Comparison of ENCODE assay signal across 8 mouse cellular contexts in genomic region chr6:91683602-91684473, GRCm38 (mm10). TPM values are rescaled to one million over a fixed set of nuclear protein-coding genes. Genes with fewer than 3 reads are reported as not detected.
DNase-seq lines count a peak whose midpoint lies in the region; ATAC-seq and TF ChIP-seq lines count a peak whose summit lies in the region.

TSS of gene Slc6a6 (plus strand) at chr6:91684053.

- peak; percentile 91 for ATAC-seq in forebrain, embryonic 12.5 days (ENCODE audit: low FRiP score)
- ATAC-seq in heart, postnatal 0 days (ENCODE audit: insufficient read depth, low read depth): peak; percentile 84
- ATAC-seq in liver, embryonic 16.5 days (ENCODE audit: low read depth): peak; percentile 83
- peak; percentile 88 for ATAC-seq in neural tube, embryonic 13.5 days (ENCODE audit: low read depth)

- 0 out of 2 replicates have a peak, but pooled peaks have one; percentile 17 for TF ChIP-seq EP300 in heart, postnatal 0 days (IDR thresholded peaks at IDR 0.05; ENCODE audit: low read depth)

- no peaks in the 10 kb centered on the region for H3K36me3 ChIP-seq in forebrain, embryonic 12.5 days (replicated peaks)
- H3K36me3 ChIP-seq in heart, postnatal 0 days (replicated peaks; ENCODE audit: control insufficient read depth, insufficient read depth, low read length): no peaks in the 10 kb centered on the region
- no peaks in the 10 kb centered on the region for H3K36me3 ChIP-seq in liver, embryonic 16.5 days (ENCODE audit: control insufficient read depth, insufficient read depth)
- no peaks in the 10 kb centered on the region for H3K36me3 ChIP-seq in neural tube, embryonic 13.5 days
- no peaks in the 10 kb centered on the region for H3K36me3 ChIP-seq in testis, adult 2 months (ENCODE audit: control insufficient read depth, insufficient read depth, low read length)

- TF ChIP-seq POLR2A in testis, adult 2 months (IDR thresholded peaks at IDR 0.05; ENCODE audit: control insufficient read depth, low read depth, low read length): 0 out of 2 replicates have a peak, but pooled peaks have one; percentile 49

- 0 out of 2 replicates have a peak, but pooled peaks cover 7% of the 10 kb centered on the region for H3K27me3 ChIP-seq in forebrain, embryonic 12.5 days
- no peaks in the 10 kb centered on the region for H3K27me3 ChIP-seq in heart, postnatal 0 days (ENCODE audit: control insufficient read depth, insufficient read depth, low read length)
- H3K27me3 ChIP-seq in liver, embryonic 16.5 days (ENCODE audit: control insufficient read depth, insufficient read depth, low read depth, low read length): no peaks in the 10 kb centered on the region
- H3K27me3 ChIP-seq in neural tube, embryonic 13.5 days: no peaks in the 10 kb centered on the region
- H3K27me3 ChIP-seq in testis, adult 2 months (ENCODE audit: control insufficient read depth, insufficient read depth, low read length): no peaks in the 10 kb centered on the region

- peaks cover 48% of the 10 kb centered on the region for H3K4me1 ChIP-seq in forebrain, embryonic 12.5 days
- peaks cover 33% of the 10 kb centered on the region for H3K4me1 ChIP-seq in heart, postnatal 0 days (ENCODE audit: control insufficient read depth, insufficient read depth)
- H3K4me1 ChIP-seq in liver, embryonic 16.5 days (ENCODE audit: control insufficient read depth, low read depth, low read length): peaks cover 42% of the 10 kb centered on the region
- peaks cover 67% of the 10 kb centered on the region for H3K4me1 ChIP-seq in neural tube, embryonic 13.5 days (replicated peaks)
- peaks cover 15% of the 10 kb centered on the region for H3K4me1 ChIP-seq in testis, adult 2 months (ENCODE audit: control insufficient read depth, insufficient read depth, low read length)

- under 1% methylated on average over 57 of the region's 69 CpGs for WGBS in forebrain, embryonic 12.5 days
- under 1% methylated on average over 51 of the region's 69 CpGs for WGBS in heart, postnatal 0 days
- WGBS in liver, embryonic 16.5 days (ENCODE audit: insufficient replicate concordance): under 1% methylated on average over 64 of the region's 69 CpGs
- WGBS in neural tube, embryonic 13.5 days: under 1% methylated on average over 56 of the region's 69 CpGs

- peak within 1 kb of the TSS; percentile 80 for H3K4me2 ChIP-seq in forebrain, embryonic 12.5 days
- H3K4me2 ChIP-seq in heart, postnatal 0 days (ENCODE audit: low read depth, low read length): peak within 1 kb of the TSS; percentile 93
- H3K4me2 ChIP-seq in liver, embryonic 16.5 days (ENCODE audit: low read depth, low read length): peak within 1 kb of the TSS; percentile 98
- H3K4me2 ChIP-seq in neural tube, embryonic 13.5 days: peak within 1 kb of the TSS; percentile 95

- peak; percentile 78 to 83 for DNase-seq in CD8-positive naive resting alpha-beta T cell, adult 2 months (ENCODE audit: low read depth in 2 of 2, low spot score in 2 of 2)
- DNase-seq in c-Kit-positive CD71-positive TER-119-negative erythroid progenitor cells, embryonic 14.5 days (ENCODE audit: low read depth): peak; percentile 71
- DNase-seq in heart, postnatal 0 days (ENCODE audit: low spot score): peak; percentile 77
- DNase-seq in kidney, postnatal 4 days: peak; percentile 94 to 96

- peak within 1 kb of the TSS; percentile 93 for H3K27ac ChIP-seq in forebrain, embryonic 12.5 days
- H3K27ac ChIP-seq in heart, postnatal 0 days (ENCODE audit: low read depth): peak within 1 kb of the TSS; percentile 91
- peak within 1 kb of the TSS; percentile 90 for H3K27ac ChIP-seq in liver, embryonic 16.5 days (ENCODE audit: low read length)
- H3K27ac ChIP-seq in neural tube, embryonic 13.5 days (replicated peaks): peak within 1 kb of the TSS; percentile 98
- H3K27ac ChIP-seq in testis, adult 2 months (ENCODE audit: control insufficient read depth, insufficient read depth, low read depth, low read length): 0 out of 2 replicates have a peak within 1 kb of the TSS, but pooled peaks have one; percentile 14

- no peaks in the 10 kb centered on the region for H3K9me3 ChIP-seq in forebrain, embryonic 12.5 days
- H3K9me3 ChIP-seq in heart, postnatal 0 days (replicated peaks; ENCODE audit: control insufficient read depth, low read length): no peaks in the 10 kb centered on the region
- no peaks in the 10 kb centered on the region for H3K9me3 ChIP-seq in liver, embryonic 16.5 days (replicated peaks; ENCODE audit: control insufficient read depth, low read length)
- H3K9me3 ChIP-seq in neural tube, embryonic 13.5 days: no peaks in the 10 kb centered on the region

- TF ChIP-seq CTCF in heart, postnatal 0 days (IDR thresholded peaks at IDR 0.05; ENCODE audit: low read depth): no peak
- TF ChIP-seq CTCF in testis, adult 2 months (IDR thresholded peaks at IDR 0.05; ENCODE audit: control insufficient read depth, insufficient read depth, insufficient replicate concordance, low read depth, low read length): no peak

- H3K4me3 ChIP-seq in forebrain, embryonic 12.5 days (replicated peaks): peak within 1 kb of the TSS; percentile 65
- peak within 1 kb of the TSS; percentile 93 for H3K4me3 ChIP-seq in heart, postnatal 0 days (ENCODE audit: low read depth, low read length)
- H3K4me3 ChIP-seq in liver, embryonic 16.5 days (ENCODE audit: low read depth, low read length): peak within 1 kb of the TSS; percentile 83
- peak within 1 kb of the TSS; percentile 83 for H3K4me3 ChIP-seq in neural tube, embryonic 13.5 days
- peak within 1 kb of the TSS; percentile 80 for H3K4me3 ChIP-seq in testis, adult 2 months (ENCODE audit: control insufficient read depth, low read depth, low read length)

- H3K9ac ChIP-seq in forebrain, embryonic 12.5 days: peak within 1 kb of the TSS; percentile 83
- H3K9ac ChIP-seq in heart, postnatal 0 days (replicated peaks; ENCODE audit: low read depth, low read length): peak within 1 kb of the TSS; percentile 92
- H3K9ac ChIP-seq in liver, embryonic 16.5 days (ENCODE audit: low read depth, low read length): peak within 1 kb of the TSS; percentile 89
- peak within 1 kb of the TSS; percentile 97 for H3K9ac ChIP-seq in neural tube, embryonic 13.5 days

RNA-seq across cellular contexts. Expression of gene Slc6a6, which starts in this region (rescaled TPM):
- 67.6 and 79.0 TPM in 2 replicates for polyA plus RNA-seq in forebrain, embryonic 12.5 days (2016; fragmentation: Nextera tagmentation; extraction: Ambion mirVana)
- 95.3 and 149 TPM in 2 replicates for total RNA-seq in heart, postnatal 0 days (2014; rRNA removed; ENCODE audit: low replicate concordance)
- polyA plus RNA-seq in heart, postnatal 0 days (2015; fragmentation: Nextera tagmentation; extraction: Ambion mirVana): 87.4 and 116 TPM in 2 replicates
- polyA plus RNA-seq in liver, embryonic 16.5 days (2015; fragmentation: Nextera tagmentation; extraction: Ambion mirVana): 17.1 and 20.5 TPM in 2 replicates
- polyA plus RNA-seq in neural tube, embryonic 13.5 days (2015; fragmentation: Nextera tagmentation; extraction: Ambion mirVana): 63.7 and 70.0 TPM in 2 replicates
- 108 and 114 TPM in 2 replicates for polyA plus RNA-seq in testis, adult 2 months (2012; rRNA removed)

Comparison
In these comparisons a context has a peak if more than half of its experiments do, and no peak if none do; other contexts are left out.
1. Peak in every context shown above with its lines: DNase-seq, ATAC-seq, H3K4me3 ChIP-seq and H3K27ac ChIP-seq.
2. H3K27ac ChIP-seq: peak in every context shown above with its lines; median percentile 98 in neural tube, embryonic 13.5 days; 93 in forebrain, embryonic 12.5 days; 91 in heart, postnatal 0 days; 90 in liver, embryonic 16.5 days; 14 in testis, adult 2 months.